Mouse (Mus musculus) retina, postnatal 1 day (tissue): ENCODE measurements at regions not wholly inside any gene's neighbourhood (a gene's known extent, or its start where the extent isn't known, plus 50 kb on each side); places are given as distances from the start of the nearest gene placed in this dataset.

Experiments used
- DNase-seq: peaks from one replicate; pipeline ENCODE4 v3.0.0-alpha.2; 2012

DNA sequence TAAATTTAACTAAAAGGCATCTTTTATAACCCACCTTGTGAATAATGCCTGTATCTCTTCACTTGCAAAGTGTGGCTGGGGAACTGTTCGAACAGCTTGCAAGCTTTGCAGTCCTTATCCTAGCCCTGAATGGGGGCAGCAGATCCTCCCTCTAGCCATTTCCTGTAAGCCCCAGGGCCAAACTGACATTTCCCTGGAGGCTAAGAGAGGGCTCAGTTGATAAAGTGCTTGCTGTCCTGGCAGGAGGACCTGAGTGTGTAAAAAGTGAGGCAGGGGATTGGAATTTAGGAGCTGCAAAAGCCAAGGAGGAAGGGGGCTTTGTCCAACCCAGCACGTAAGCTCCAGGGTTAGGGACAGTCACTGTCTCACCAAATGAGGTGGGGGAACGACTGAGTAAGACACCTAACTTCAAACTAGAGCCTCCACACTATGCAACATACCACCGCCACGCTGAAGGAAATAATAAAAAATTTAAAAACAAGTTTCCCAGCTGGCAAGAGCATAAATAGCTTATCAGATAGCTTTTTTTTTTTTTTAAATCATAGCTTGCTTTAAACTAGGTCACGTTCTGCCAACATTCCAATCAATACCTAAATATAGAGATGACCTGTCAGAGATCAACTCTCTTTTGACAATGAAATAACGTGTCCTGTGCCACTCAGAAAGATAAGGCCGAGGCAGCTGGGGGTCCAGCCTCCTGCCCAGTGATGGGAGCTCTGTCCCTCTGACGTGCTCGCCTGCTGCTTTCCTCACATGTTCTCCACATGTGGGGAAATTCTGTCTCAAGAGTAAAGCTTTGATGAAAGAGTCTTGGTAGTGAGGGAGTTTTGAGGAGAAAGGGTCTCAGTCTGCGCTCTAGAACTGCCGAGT lies 146.0 kb downstream of the Zfp36l1 start:
- peak; percentile 38 for DNase-seq

DNA sequence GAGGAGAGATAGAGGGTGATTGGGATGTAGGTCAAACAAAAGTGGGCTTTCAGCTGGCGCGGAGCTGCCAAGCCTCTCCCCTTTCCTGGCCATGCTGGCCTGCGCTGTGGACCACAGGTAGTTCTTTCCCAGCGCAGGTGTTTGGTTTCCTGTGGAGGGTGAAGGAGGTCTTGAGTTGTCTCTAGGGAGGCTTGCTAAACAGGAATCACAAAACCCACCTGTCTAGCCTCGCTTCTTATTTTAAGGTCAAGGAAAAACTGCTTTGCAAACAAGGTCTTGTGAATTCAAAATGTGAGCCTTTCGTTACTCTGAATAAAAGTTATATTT lies 146.6 kb downstream of the Zfp36l1 start:
- no peak for DNase-seq

DNA sequence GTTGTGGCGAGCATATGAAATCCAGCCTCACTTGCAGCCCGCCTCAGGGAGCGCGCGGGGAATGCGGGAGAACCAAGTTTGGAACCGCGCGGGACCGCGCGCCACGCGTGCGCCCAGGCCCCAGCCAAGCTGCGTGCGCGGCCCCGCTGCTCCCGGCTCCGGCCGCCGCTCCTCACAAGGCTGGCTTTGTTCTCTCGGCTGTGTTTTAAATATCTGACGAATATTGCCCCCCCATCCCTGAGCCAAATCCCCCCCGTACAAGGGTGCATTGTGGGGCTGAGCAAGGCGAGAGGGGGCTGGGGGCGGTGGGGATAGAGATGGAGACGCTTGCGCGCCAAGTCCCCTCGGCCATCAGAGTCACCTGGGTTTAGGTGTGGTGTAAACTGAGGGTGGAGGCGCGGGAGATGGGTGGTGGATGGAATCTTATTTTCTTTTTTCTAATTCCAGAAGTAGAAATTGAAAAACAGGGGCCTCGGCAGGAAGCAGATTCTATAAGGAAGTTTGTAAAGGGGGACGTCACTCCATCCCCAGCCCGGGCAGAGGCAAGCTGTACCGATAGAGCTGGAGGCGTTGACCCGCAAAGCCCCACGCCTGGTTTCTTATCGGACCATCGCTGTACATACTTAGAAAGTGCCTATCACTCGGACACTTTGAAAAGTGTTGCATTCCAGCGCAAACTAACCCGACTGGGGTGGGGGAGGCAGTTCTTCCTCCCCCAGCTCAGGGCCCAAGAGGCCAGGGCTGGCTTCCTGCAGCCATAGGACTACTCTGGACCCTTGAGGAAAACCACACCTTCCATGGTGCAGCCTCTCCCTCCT lies 147.1 kb downstream of the Zfp36l1 start:
- DNase-seq: peak; percentile 89

- no peak for DNase-seq
Observed at GRCm38 (mm10) chr12:79963443-79964025, 149.3 kb downstream of the Zfp36l1 start.

GRCm38 (mm10) chr12:79962649-79963236 lies 150.1 kb downstream of the Zfp36l1 start:
- DNase-seq: no peak

DNA sequence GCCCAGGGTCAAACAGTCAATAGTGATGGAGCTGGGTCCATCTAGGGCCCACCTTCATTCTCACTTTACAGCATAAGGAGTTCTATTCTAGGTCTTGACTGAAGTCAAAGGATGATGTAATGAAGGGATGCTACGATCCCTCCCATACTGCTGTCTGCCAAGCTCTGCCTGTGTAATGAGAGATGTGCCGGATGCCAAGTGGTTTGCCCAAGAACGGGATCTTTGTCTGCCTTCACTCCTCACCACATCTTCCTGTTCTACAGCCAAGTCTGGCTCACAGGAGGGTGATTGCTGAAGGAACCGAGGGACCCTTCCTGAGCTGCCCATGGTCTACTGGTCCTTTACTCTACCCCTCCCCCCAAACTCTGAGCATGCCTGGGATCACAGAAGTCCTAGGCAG lies 150.9 kb downstream of the Zfp36l1 start:
- DNase-seq: no peak

- DNase-seq: no peak
Observed at GRCm38 (mm10) chr12:79961076-79961475, 151.7 kb downstream of the Zfp36l1 start.

- DNase-seq: no peak
Observed at GRCm38 (mm10) chr12:79960446-79960845, 152.4 kb downstream of the Zfp36l1 start.

DNA sequence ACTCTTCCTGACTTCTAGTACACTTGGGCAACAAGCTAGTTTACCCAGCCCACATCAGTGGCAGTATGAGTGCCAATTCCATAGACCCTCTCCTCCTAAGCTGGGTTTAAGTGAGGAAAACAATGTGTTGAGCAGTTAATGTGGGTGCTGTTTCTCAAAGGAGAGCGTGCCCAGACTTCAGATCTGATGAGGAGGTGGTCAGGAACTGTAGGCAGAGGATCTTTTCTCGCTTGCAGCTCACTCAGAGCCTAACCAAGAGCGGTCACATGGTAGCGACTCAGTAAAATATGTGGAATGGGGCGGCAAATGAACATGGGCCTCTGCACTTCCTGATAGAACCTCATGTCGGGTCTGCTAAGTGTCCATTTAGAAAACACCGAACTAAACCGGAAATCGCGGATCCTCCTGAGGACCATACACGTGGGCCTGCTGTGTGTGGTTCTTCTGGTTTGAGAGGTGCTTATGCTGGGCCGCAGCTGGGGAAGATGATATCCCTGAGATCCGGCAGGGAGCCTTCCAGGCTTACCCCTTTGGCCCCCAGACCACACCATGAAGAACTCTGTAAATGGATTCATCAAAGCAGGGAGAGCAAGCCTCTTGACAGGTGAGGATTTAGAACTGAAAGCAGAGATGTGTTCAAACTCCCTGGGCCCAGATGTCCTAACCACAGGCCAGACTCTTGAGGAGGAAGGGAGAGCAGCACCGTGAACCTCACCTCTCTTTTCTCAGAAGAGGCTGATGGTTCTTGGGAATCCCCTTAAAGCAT lies 153.1 kb downstream of the Zfp36l1 start:
- no peak for DNase-seq

GRCm38 (mm10) chr12:79957211-79957610 lies 155.6 kb downstream of the Zfp36l1 start:
- DNase-seq: no peak

DNA sequence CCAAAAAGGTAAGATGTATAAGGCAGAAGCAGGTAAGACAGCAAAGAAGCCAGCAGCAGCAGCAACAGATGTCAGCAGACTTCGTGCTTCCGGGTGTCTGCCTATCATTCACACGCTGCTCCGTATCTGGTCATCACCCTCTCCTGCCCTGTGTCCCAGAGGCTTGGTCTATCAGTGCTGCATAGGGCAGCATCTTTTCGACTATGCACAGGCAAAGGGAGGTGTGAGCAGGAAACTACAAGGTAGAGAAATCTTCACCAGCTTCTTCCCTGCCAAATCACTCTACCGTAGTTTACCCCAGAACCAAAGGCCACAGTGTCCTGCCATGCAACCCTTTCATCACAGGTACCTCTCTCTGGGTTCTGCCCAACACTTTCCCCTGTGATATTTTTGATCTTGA lies 156.5 kb downstream of the Zfp36l1 start:
- no peak for DNase-seq

GRCm38 (mm10) chr12:79955501-79955900 lies 157.3 kb downstream of the Zfp36l1 start:
- DNase-seq: no peak

DNA sequence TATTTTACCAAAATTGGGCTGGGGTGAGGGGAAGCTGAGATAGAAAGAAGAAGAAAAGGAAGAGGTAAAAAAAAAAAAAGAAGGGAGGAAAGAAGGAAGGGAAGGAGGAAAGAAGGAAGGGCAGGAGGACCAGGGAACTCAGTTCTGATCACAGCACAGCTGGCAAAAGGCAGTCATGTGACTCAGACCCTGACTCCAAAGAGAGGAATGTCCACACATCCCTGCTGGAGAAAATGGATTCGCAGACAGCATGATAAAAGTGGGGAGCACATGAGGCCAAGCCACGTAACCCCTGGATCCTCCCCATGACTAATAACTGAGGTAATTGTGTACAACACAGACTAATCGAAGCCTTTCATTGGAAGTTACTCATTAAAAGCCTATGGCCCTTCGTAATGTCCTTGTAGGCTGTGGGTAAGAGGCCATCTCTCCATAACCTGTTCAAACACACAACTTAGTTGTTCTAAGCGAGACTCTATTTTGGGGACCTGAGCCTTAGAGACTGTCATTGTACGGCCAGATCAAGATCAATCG lies 162.2 kb downstream of the Zfp36l1 start:
- DNase-seq: no peak

GRCm38 (mm10) chr12:79949101-79949824 lies 163.6 kb downstream of the Zfp36l1 start:
- peak; percentile 38 for DNase-seq

GRCm38 (mm10) chr12:79947574-79947973 lies 165.2 kb downstream of the Zfp36l1 start:
- no peak for DNase-seq

GRCm38 (mm10) chr12:79946777-79947176 lies 166.0 kb downstream of the Zfp36l1 start:
- DNase-seq: no peak

GRCm38 (mm10) chr12:79945899-79946298 lies 166.9 kb downstream of the Zfp36l1 start:
- no peak for DNase-seq

DNA sequence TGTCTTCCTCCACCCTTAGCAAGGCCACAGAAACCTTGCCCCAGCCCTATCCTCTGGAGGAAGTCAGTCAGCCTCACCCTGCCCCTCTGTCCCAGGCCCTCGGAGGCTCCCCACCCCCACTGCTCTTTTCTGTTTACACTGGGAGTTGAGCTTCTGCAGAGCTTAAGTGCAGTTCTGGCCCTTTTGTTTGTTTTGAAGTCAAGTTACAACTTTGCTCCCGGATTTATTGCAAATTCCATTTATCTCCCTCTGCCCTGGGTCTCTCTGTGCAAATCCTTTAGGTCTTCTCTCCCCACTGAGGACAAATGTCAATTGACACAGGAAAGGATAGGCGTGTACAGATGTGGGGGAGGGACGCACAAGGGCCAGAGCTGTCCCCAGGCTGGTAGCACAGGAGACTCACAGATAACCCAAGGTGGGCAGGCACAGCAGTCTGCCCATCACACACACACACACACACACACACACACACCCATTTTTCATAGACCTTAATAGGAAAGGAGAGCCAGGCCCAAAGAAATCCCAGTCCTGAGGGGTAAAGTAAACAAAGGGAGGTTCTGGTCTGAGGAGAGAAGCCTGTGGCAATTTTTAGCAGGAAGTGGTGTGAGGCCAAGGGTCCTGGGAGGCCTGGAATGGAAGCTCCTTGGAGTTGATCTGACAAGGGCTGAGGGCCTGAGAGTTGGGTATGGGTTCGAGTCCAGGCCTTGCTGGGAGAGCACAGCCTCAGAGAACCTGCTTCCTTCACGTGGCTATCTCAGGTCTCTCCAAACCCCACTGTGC lies 167.9 kb downstream of the Zfp36l1 start:
- DNase-seq: no peak

DNA sequence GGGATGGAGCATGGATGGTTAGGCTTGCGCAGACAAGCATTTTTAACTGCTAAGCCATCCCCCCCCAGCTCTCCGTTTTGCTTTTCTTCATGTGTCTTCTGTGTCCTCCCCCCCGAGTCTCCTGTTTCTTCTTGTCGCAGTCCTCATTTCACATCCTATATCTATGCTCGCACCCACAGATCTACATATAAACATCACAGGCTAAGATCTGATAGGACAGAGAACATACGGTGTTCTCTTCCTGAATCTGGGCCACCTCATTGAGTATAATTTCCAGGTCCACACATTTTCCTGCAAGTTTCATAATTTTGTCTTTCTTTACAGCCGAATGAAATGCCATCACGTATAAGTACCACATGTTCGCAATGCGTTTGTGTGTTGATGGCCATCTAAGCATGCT lies 168.7 kb downstream of the Zfp36l1 start:
- no peak for DNase-seq

DNA sequence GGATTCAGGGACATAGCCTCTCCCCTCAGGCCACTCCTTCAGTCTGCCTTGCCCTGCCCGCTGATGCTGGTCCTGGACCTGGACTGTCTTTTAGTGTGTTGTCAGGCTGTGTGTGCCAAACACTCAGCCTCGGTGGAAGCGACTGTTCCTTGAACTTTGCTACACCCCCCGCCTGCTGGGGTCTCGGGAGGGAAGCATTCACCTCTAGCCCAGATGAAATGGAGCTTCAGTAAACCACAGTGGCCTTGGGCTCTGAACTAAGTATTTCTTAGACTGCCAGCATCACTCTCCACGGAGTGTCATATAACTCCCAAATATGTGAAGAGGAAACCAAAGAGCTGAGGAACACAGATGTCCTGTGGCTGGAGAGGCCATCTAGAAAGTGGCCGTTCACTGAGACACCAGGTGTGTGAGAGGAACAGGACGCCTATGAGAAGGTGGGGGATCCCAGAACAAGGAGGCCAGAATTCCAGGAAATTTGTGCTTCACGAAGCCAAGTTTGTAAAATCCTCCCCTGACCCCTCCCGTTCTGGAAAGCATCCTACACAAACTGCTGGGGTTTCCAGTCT lies 170.2 kb downstream of the Zfp36l1 start:
- DNase-seq: no peak
